Mouse (Mus musculus) ES-Bruce4 (cell line): ENCODE measurements around the gene Coro1b. TPM values are rescaled to one million over a fixed set of nuclear protein-coding genes. Genes with fewer than 3 reads are reported as not detected.

Experiments used
- H3K27ac ChIP-seq: 2 replicates; pipeline ENCODE4 v1.5.1; 2012; ENCODE audit warnings: low read length, inconsistent platforms; ENCODE audit not compliant: insufficient read depth
- H3K27me3 ChIP-seq: 2 replicates; pipeline ENCODE4 v1.6.1; 2012; ENCODE audit warnings: mild to moderate bottlenecking, low read length, inconsistent platforms; ENCODE audit not compliant: control insufficient read depth, poor library complexity, insufficient read depth, severe bottlenecking
- H3K36me3 ChIP-seq: 2 replicates; pipeline ENCODE4 v1.6.1; 2012; ENCODE audit warnings: inconsistent platforms, mild to moderate bottlenecking, low read length, moderate library complexity; ENCODE audit not compliant: control insufficient read depth, poor library complexity, insufficient read depth, severe bottlenecking
- H3K4me1 ChIP-seq: one replicate; pipeline ENCODE4 v1.8.1; 2011; ENCODE audit warnings: low read length; ENCODE audit not compliant: control insufficient read depth, insufficient read depth
- H3K4me3 ChIP-seq: 2 replicates; pipeline ENCODE4 v1.5.1; 2011; ENCODE audit warnings: low read depth, mild to moderate bottlenecking, low read length
- H3K9ac ChIP-seq: 2 replicates; pipeline ENCODE4 v1.6.1; 2012; ENCODE audit warnings: low read depth, mild to moderate bottlenecking, inconsistent platforms; ENCODE audit not compliant: poor library complexity, severe bottlenecking
- H3K9me3 ChIP-seq: replicated peaks from 2 replicates; pipeline ENCODE4 v1.6.1; 2012; ENCODE audit warnings: mild to moderate bottlenecking, low read length, inconsistent platforms; ENCODE audit not compliant: control insufficient read depth, poor library complexity, insufficient read depth, severe bottlenecking
- CTCF ChIP-seq: IDR thresholded peaks from one replicate; pipeline ENCODE4 v1.8.1; 2011; ENCODE audit warnings: low read depth, low read length
- EP300 ChIP-seq: IDR thresholded peaks from 2 replicates; pipeline ENCODE4 v1.6.1; 2011; ENCODE audit warnings: low read depth, low read length; ENCODE audit not compliant: insufficient read depth
- POLR2A ChIP-seq: IDR thresholded peaks from one replicate; pipeline ENCODE4 v1.8.1; 2011; ENCODE audit warnings: low read length; ENCODE audit not compliant: insufficient read depth
- polyA plus RNA-seq: library from polyadenylated mRNA; stranded (reverse); fragments of >200 nt; gene quantifications from 2 replicates; pipeline ENCODE4 v1.2.4, GENCODE M21; 2011; ENCODE audit warnings: low read depth; ENCODE audit not compliant: missing spikeins, insufficient read depth, insufficient read length

The Coro1b gene
- polyA plus RNA-seq, 1 experiment: 88.1 TPM

DNA sequence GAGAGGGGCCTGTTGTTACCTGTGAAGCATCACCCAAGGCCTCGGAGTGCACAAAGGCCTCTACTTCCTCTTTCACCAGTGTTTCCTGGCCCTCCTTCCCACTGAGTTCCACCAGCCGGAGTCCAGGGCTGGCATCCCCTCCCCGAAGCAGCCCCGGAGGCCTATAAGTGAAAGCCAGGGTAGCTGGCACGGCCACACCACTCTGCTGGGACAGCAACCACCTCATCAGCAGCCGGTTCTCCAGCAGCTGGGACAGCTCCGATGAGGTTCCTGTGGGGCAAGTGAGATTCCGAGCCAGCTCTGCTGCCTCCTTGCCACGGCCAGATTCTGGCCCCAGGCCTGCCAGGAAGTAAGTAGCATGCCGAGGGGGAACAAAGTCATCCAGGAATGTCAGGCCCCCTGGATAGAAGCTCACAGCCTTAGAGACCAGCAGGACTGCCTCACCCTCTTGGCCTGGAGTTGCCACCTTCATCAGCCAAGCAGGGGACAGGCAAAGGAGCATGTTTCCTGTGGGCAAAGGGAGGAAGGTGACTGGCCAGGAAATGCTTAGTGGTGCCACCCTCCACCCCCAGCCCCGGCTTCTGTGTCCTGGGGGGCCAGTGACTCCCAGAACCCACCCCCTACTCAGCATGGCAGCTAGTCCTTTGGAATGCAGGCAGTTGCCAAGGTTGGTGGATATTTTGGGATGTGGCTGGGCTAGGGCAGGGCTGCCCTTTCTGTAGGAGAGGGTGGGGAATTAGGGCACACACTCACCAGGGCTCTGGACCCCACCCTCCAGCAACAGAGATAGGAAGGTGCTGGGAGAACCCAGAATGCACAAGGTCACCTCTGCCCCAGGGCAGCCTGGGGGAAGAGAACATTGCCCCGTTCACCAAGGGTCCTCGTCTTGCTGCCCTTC, 23.2 kb downstream of the Coro1b start:
- H3K27ac ChIP-seq: no peak overlapping the region

DNA sequence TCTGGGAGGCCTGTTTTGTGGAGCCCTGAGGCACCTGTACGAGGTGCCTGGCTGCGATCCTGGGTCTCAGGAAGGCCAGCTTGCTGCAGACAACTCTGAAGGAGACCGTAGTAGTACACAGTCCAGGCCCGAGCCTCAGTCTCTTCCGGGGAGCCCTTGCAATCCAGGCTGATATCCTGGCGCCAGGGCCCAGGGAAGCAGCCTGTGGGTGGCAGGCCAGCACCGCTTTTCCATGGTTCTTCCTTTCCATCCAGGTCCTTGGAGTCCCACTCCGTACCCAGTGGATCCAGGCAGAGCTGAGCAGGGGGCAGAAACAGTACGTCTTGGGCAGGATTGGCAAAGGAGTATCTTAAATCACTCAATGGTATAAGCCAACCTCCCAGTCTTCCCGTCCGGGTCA, 24.5 kb downstream of the Coro1b start:
- H3K27ac ChIP-seq: no peak overlapping the region
- H3K9me3 ChIP-seq: no peaks in the 10 kb centered on the region
- no peaks in the 10 kb centered on the region for H3K27me3 ChIP-seq
- H3K9ac ChIP-seq: no peak overlapping the region
- no peaks in the 10 kb centered on the region for H3K4me1 ChIP-seq
- no peak overlapping the region for H3K4me3 ChIP-seq
- TF ChIP-seq CTCF: no peak
- no peak for TF ChIP-seq EP300
- TF ChIP-seq POLR2A: no peak
- H3K36me3 ChIP-seq: no peaks in the 10 kb centered on the region

More for the DNA sequence above, 23.2 kb downstream of the Coro1b start:
- no peaks in the 10 kb centered on the region for H3K36me3 ChIP-seq
- H3K4me3 ChIP-seq: no peak overlapping the region
- H3K9ac ChIP-seq: no peak overlapping the region
- H3K4me1 ChIP-seq: no peaks in the 10 kb centered on the region
- no peak for TF ChIP-seq EP300
- no peak for TF ChIP-seq POLR2A
- no peak for TF ChIP-seq CTCF
- H3K9me3 ChIP-seq: no peaks in the 10 kb centered on the region
- H3K27me3 ChIP-seq: no peaks in the 10 kb centered on the region

DNA sequence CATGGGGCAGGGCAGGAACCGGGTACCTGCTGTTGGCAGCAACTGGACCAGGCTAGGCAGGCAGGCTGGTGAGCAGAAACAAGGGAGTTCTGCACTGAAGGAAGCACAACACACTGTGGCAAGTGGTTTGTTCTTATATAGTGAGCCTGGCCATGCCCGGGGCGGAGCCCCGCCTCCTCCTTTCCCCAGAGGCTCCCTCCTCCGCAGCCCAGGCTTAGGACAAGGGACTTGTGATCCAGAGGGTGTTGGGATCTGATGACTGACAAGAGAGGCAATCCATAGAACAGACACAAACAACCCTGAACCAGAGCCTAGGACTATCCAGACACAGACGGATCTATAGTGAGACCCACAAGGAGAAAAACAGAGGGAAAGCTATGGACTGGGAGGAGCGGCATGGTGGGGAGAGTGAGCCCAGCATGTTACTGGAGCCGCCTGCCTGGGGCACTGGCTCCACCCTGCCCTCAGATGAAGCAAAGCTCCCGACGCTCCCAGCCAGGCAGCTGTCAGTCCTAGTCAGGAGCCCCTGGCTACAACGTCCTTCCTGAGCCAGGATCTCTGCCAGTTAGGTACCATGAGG, 27.0 kb downstream of the Coro1b start, which contains the start of gene Carns1:
TSS of gene Carns1 (minus strand) at position 112 of the 580 bp plus-strand sequence.
- no peaks in the 10 kb centered on the region for H3K27me3 ChIP-seq
- no peaks in the 10 kb centered on the region for H3K36me3 ChIP-seq
- no peak within 1 kb of the TSS for H3K27ac ChIP-seq
- H3K9ac ChIP-seq: no peak within 1 kb of the TSS
- no peak for TF ChIP-seq POLR2A
- TF ChIP-seq CTCF: no peak
- TF ChIP-seq EP300: no peak
- no peak within 1 kb of the TSS for H3K4me3 ChIP-seq
- no peaks in the 10 kb centered on the region for H3K4me1 ChIP-seq
- no peaks in the 10 kb centered on the region for H3K9me3 ChIP-seq

DNA sequence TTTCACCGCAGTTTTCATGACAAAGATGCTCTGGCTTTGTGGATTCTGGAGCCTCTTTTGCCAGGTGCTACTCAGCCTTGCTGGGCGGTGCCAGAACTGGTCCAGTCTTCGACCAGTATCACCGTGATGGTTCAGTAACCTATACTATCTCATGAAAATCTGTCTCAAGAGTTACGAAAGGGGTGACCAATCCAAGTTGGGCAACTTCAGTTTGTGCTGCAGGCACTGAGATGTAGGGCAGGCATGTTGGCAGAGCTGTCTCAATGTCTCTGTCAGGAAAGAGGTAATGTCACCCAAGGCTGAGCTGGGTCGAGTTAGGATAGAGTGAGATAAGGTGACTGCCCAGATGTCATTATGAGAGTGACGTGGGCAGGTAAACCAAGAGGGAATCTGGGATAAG, 32.0 kb downstream of the Coro1b start:
- Histone ChIP-seq H3K9me3 (no peaks in the 10 kb centered on the region), H3K27me3 (no peaks in the 10 kb centered on the region), H3K4me1 (peaks cover 3% of the 10 kb centered on the region), H3K27ac (no peak overlapping the region), H3K36me3 (no peaks in the 10 kb centered on the region), H3K4me3 (no peak overlapping the region), H3K9ac (no peak overlapping the region)
- no peak for TF ChIP-seq CTCF
- no peak for TF ChIP-seq POLR2A
- no peak for TF ChIP-seq EP300

- no peak overlapping the region for H3K4me3 ChIP-seq
- peaks cover 3% of the 10 kb centered on the region for H3K4me1 ChIP-seq
- H3K27ac ChIP-seq: no peak overlapping the region
- no peaks in the 10 kb centered on the region for H3K36me3 ChIP-seq
- H3K9ac ChIP-seq: no peak overlapping the region
- H3K27me3 ChIP-seq: no peaks in the 10 kb centered on the region
- no peak for TF ChIP-seq EP300
- no peak for TF ChIP-seq POLR2A
- no peak for TF ChIP-seq CTCF
- H3K9me3 ChIP-seq: no peaks in the 10 kb centered on the region
Observed at GRCm38 (mm10) chr19:4181892-4182291, 33.5 kb downstream of the Coro1b start.

GRCm38 (mm10) chr19:4183689-4184088, 35.3 kb downstream of the Coro1b start:
- Histone ChIP-seq H3K9me3 (no peaks in the 10 kb centered on the region), H3K9ac (no peak overlapping the region), H3K4me1 (peaks cover 3% of the 10 kb centered on the region), H3K4me3 (no peak overlapping the region), H3K27me3 (no peaks in the 10 kb centered on the region), H3K27ac (no peak overlapping the region), H3K36me3 (no peaks in the 10 kb centered on the region)
- TF ChIP-seq CTCF (no peak), EP300 (no peak), POLR2A (no peak)
